Mouse (Mus musculus) ES-E14 (cell line): ENCODE results near the gene Hspb1. TPM values are rescaled to one million over a fixed set of nuclear protein-coding genes. Genes with fewer than 3 reads are reported as not detected.
A peak's percentile ranks its signal among the peaks of the same experiment; 100 is the strongest.

ENCODE experiments used
- DNase-seq: peaks from one replicate; pipeline ENCODE4 v3.0.0-alpha.2; 2013; ENCODE audit warnings: low read depth, low spot score
- H3K27ac ChIP-seq: 2 replicates; pipeline ENCODE4 v1.5.1; 2012; ENCODE audit warnings: low read depth, mild to moderate bottlenecking, low read length, moderate library complexity, mixed read lengths; ENCODE audit not compliant: poor library complexity, insufficient read depth, severe bottlenecking
- H3K36me3 ChIP-seq: 2 replicates; pipeline ENCODE4 v1.6.1; 2012; ENCODE audit warnings: mild to moderate bottlenecking, low read length, moderate library complexity, mixed read lengths; ENCODE audit not compliant: control insufficient read depth, poor library complexity, insufficient read depth, severe bottlenecking
- H3K4me1 ChIP-seq, 2 experiments: fragments of 150-350 bp in 1 of 2; sonication (generic) in 1 of 2; 2 replicates each; pipeline ENCODE4 v1.6.1; 2012; ENCODE audit warnings: low read length in 2 of 2, mild to moderate bottlenecking in 1 of 2, mixed read lengths in 1 of 2; ENCODE audit not compliant: control insufficient read depth in 2 of 2, insufficient read depth in 2 of 2, poor library complexity in 1 of 2
- H3K4me3 ChIP-seq, 2 experiments: fragments of 150-350 bp in 1 of 2; sonication (generic) in 1 of 2; 2 replicates each; pipeline ENCODE4 v1.5.1; 2012; ENCODE audit warnings: low read length in 2 of 2, low read depth in 1 of 2, mild to moderate bottlenecking in 1 of 2, mixed read lengths in 1 of 2; ENCODE audit not compliant: insufficient read depth in 1 of 2, poor library complexity in 1 of 2, severe bottlenecking in 1 of 2
- H3K9ac ChIP-seq: 2 replicates; pipeline ENCODE4 v1.6.1; 2012; ENCODE audit warnings: low read depth, mild to moderate bottlenecking, low read length, mixed read lengths; ENCODE audit not compliant: poor library complexity, insufficient read depth, severe bottlenecking
- H3K9me3 ChIP-seq: fragments of 150-350 bp; sonication (generic); 2 replicates; pipeline ENCODE4 v1.6.1; 2012; ENCODE audit warnings: low read depth, mild to moderate bottlenecking, low read length; ENCODE audit not compliant: control insufficient read depth, insufficient read depth
- CHD2 ChIP-seq: IDR thresholded peaks from 2 replicates; pipeline ENCODE4 v1.6.1; 2014; ENCODE audit warnings: mild to moderate bottlenecking, low read depth, low read length, inconsistent platforms
- HCFC1 ChIP-seq: IDR thresholded peaks from 2 replicates; pipeline ENCODE4 v1.6.1; 2012; ENCODE audit warnings: low read length, inconsistent platforms, borderline replicate concordance; ENCODE audit not compliant: insufficient read depth
- MAFK ChIP-seq: IDR thresholded peaks from 2 replicates; pipeline ENCODE4 v1.6.1; 2014; ENCODE audit warnings: mild to moderate bottlenecking, low read depth, low read length, inconsistent platforms; ENCODE audit not compliant: insufficient read depth
- ZC3H11A ChIP-seq: IDR thresholded peaks from 2 replicates; pipeline ENCODE4 v1.6.1; 2012; ENCODE audit warnings: low read depth, mild to moderate bottlenecking, inconsistent platforms, low read length, borderline replicate concordance
- ZNF384 ChIP-seq: IDR thresholded peaks from 2 replicates; pipeline ENCODE4 v1.6.1; 2012; ENCODE audit warnings: low read depth, low read length, inconsistent platforms
- in situ Hi-C, 2 experiments: fragments of 600-800 bp; cut with MboI; formaldehyde crosslinking; loops; one replicate each; pipeline ENCODE4 v1.15.1; 2025; ENCODE audit warnings: low sequenced_read_pairs in 2 of 2, inconsistent platforms in 1 of 2; ENCODE audit not compliant: unreplicated experiment in 2 of 2
- total RNA-seq: library from RNA; depleted of rRNA; stranded (reverse); fragments of 300-350 nt; gene quantifications from 2 replicates; pipeline ENCODE4 v1.2.3, GENCODE M21; 2012

Gene Hspb1
- total RNA-seq, 1 experiment, result 878 TPM

- Histone ChIP-seq H3K27ac (no peak overlapping the region), H3K4me1 (peaks cover 2 to 13% of the 10 kb centered on the region in 2 experiments; a peak in 3 of 4 replicates), H3K9ac (no peak overlapping the region), H3K9me3 (no peaks in the 10 kb centered on the region), H3K4me3 (no peak overlapping the region), H3K36me3 (no peaks in the 10 kb centered on the region)
- TF ChIP-seq ZC3H11A (no peak), CHD2 (no peak), HCFC1 (no peak), ZNF384 (no peak), MAFK (no peak)
- no peak for DNase-seq
- in situ Hi-C loops, result no loop called here
Measured at GRCm38 (mm10) chr5:135869661-135870423, 17.9 kb upstream of the Hspb1 start.

GRCm38 (mm10) chr5:135870505-135870904, 17.2 kb upstream of the Hspb1 start:
- Histone ChIP-seq H3K4me3 (no peak overlapping the region), H3K27ac (no peak overlapping the region), H3K4me1 (peaks cover 2 to 13% of the 10 kb centered on the region in 2 experiments; a peak in 3 of 4 replicates), H3K9me3 (no peaks in the 10 kb centered on the region), H3K9ac (no peak overlapping the region), H3K36me3 (no peaks in the 10 kb centered on the region)
- no peak for TF ChIP-seq MAFK
- TF ChIP-seq CHD2, result no peak
- TF ChIP-seq ZNF384, result no peak
- no peak for TF ChIP-seq ZC3H11A
- TF ChIP-seq HCFC1, result no peak
- no peak for DNase-seq
- in situ Hi-C loops, result no loop called here

- in situ Hi-C loops, result no loop called here
- H3K27ac ChIP-seq, result no peak overlapping the region
- no peaks in the 10 kb centered on the region for H3K9me3 ChIP-seq
- no peak for DNase-seq
- H3K4me3 ChIP-seq, result no peak overlapping the region; a peak in 1 of 4 replicates
- no peak for TF ChIP-seq ZC3H11A
- TF ChIP-seq HCFC1, result no peak
- peak overlapping the region; percentile 55 for H3K9ac ChIP-seq
- no peaks in the 10 kb centered on the region for H3K36me3 ChIP-seq
- H3K4me1 ChIP-seq, result peaks cover 2 to 13% of the 10 kb centered on the region in 2 experiments; a peak in 3 of 4 replicates
Measured at GRCm38 (mm10) chr5:135872996-135873395, 14.7 kb upstream of the Hspb1 start.

GRCm38 (mm10) chr5:135873753-135874152, 14.0 kb upstream of the Hspb1 start:
- no peak for TF ChIP-seq MAFK
- no peak for TF ChIP-seq ZNF384
- no peak for TF ChIP-seq ZC3H11A
- TF ChIP-seq HCFC1, result no peak
- TF ChIP-seq CHD2, result no peak
- no peak overlapping the region for H3K4me3 ChIP-seq
- no peak overlapping the region for H3K9ac ChIP-seq
- H3K27ac ChIP-seq, result no peak overlapping the region
- H3K4me1 ChIP-seq, result peaks cover 2 to 13% of the 10 kb centered on the region in 2 experiments; a peak in 3 of 4 replicates
- no peaks in the 10 kb centered on the region for H3K36me3 ChIP-seq
- DNase-seq, result no peak
- no peaks in the 10 kb centered on the region for H3K9me3 ChIP-seq
- in situ Hi-C loops, result no loop called here
